Mouse (Mus musculus): ENCODE measurements at regions not wholly inside any gene's neighbourhood (a gene's known extent, or its start where the extent isn't known, plus 50 kb on each side); places are given as distances from the start of the nearest gene placed in this dataset.

GRCm38 (mm10) chr7:145093417-145094133 is 114.3 kb downstream of the 1810010D01Rik start:
- H3K9me3 ChIP-seq (ENCODE audit: control insufficient read depth, low read length), result no peaks in the 10 kb centered on the region
- H3K4me1 ChIP-seq (ENCODE audit: control insufficient read depth, insufficient read depth, low read length), result peaks cover 14% of the 10 kb centered on the region
- ATAC-seq (ENCODE audit: low FRiP score, low read depth) (no peak), DNase-seq (ENCODE audit: low spot score) (no peak)
- H3K27ac ChIP-seq (replicated peaks; ENCODE audit: low read depth, low read length), result no peak overlapping the region; the same call in 1 of the 2 replicates
- no peaks in the 10 kb centered on the region for H3K36me3 ChIP-seq (ENCODE audit: control insufficient read depth, insufficient read depth, low read length)
- no peak overlapping the region for H3K4me2 ChIP-seq (replicated peaks; ENCODE audit: low read depth, low read length, severe bottlenecking)
- H3K9ac ChIP-seq (ENCODE audit: low read depth, low read length, severe bottlenecking), result no peak overlapping the region
- no peak for TF ChIP-seq POLR2A (IDR thresholded peaks at IDR 0.05; ENCODE audit: borderline replicate concordance, extremely low read depth, insufficient read depth, insufficient read length)
- H3K4me3 ChIP-seq (replicated peaks; ENCODE audit: low read length), result no peak overlapping the region
- H3K27me3 ChIP-seq (ENCODE audit: control insufficient read depth, insufficient read depth, low read length), result no peaks in the 10 kb centered on the region
- WGBS, result 75% methylated on average over 3 of the region's 3 CpGs

DNA sequence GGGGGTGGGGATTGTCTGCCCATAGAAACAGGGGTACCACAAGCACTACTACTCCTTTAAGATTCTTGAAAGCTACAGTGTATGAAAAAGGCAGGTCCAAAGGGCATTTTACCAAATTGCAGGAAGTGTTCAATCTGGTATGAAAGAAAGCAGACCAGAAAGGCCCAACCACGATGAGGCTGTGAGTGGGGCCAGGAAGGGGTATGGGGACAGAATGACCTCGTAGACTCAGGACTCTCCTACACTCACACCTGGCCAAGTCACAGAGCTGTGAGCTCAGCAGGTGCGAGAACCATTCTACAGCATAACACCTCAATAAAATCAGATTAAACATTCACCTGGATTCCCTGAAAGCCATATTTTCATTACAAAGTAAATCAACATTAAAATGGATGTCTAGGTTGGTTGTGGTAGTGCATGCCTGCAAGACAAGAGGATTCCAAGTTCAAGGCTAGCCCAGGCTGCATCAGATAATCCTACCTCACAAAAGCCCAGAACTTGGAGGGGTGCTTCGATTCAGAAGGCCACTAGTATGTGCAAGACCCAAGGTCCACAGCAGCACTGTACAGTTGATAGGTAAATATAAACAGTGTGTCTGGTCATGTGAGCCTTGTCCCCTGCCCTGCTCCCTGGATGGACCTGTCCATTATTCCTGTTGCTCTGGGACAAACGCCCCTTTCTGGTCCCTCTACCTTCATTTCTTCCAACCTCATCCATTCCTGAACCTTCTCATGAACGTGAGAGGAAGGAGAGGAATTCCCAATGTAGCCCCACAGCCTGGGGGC is 115.3 kb downstream of the 1810010D01Rik start:
- Histone ChIP-seq H3K9ac (ENCODE audit: low read depth, low read length, severe bottlenecking) (no peak overlapping the region), H3K4me3 (replicated peaks; ENCODE audit: low read length) (no peak overlapping the region), H3K27me3 (ENCODE audit: control insufficient read depth, insufficient read depth, low read length) (no peaks in the 10 kb centered on the region), H3K36me3 (ENCODE audit: control insufficient read depth, insufficient read depth, low read length) (no peaks in the 10 kb centered on the region), H3K9me3 (ENCODE audit: control insufficient read depth, low read length) (no peaks in the 10 kb centered on the region), H3K27ac (replicated peaks; ENCODE audit: low read depth, low read length) (no peak overlapping the region), H3K4me2 (replicated peaks; ENCODE audit: low read depth, low read length, severe bottlenecking) (no peak overlapping the region), H3K4me1 (ENCODE audit: control insufficient read depth, insufficient read depth, low read length) (peaks cover 14% of the 10 kb centered on the region)
- WGBS, result 75% methylated on average over 6 of the region's 6 CpGs
- DNase-seq (ENCODE audit: low spot score) (no peak), ATAC-seq (ENCODE audit: low FRiP score, low read depth) (no peak)
- TF ChIP-seq POLR2A (IDR thresholded peaks at IDR 0.05; ENCODE audit: borderline replicate concordance, extremely low read depth, insufficient read depth, insufficient read length), result no peak

DNA sequence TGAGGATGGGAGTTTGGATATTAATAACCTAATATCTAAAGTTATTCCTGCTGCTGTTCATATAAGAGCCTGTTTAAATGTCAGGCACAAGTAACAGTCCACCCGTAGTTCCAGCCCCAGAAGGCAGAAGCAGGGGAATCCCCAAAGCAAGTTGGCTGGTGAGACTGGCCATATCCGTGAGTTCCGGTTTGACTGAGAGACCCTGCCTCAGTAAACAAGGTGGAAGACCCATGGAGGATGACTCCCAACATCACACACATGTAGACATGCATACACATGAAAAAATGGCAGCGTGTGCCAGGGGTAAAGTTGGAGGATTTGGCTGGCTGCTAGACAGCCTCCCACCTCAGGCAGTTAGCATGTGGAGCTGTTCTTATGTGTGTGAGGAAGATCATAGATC is 117.1 kb downstream of the 1810010D01Rik start:
- DNase-seq (ENCODE audit: low spot score) (no peak), ATAC-seq (ENCODE audit: low FRiP score, low read depth) (no peak)
- Histone ChIP-seq H3K4me1 (ENCODE audit: control insufficient read depth, insufficient read depth, low read length) (peaks cover 14% of the 10 kb centered on the region), H3K36me3 (ENCODE audit: control insufficient read depth, insufficient read depth, low read length) (no peaks in the 10 kb centered on the region), H3K27me3 (ENCODE audit: control insufficient read depth, insufficient read depth, low read length) (no peaks in the 10 kb centered on the region), H3K9me3 (ENCODE audit: control insufficient read depth, low read length) (no peaks in the 10 kb centered on the region), H3K4me3 (replicated peaks; ENCODE audit: low read length) (no peak overlapping the region), H3K9ac (ENCODE audit: low read depth, low read length, severe bottlenecking) (no peak overlapping the region), H3K27ac (replicated peaks; ENCODE audit: low read depth, low read length) (no peak overlapping the region), H3K4me2 (replicated peaks; ENCODE audit: low read depth, low read length, severe bottlenecking) (no peak overlapping the region)
- no peak for TF ChIP-seq POLR2A (IDR thresholded peaks at IDR 0.05; ENCODE audit: borderline replicate concordance, extremely low read depth, insufficient read depth, insufficient read length)
- WGBS, result 86% methylated on average over 4 of the region's 4 CpGs

DNA sequence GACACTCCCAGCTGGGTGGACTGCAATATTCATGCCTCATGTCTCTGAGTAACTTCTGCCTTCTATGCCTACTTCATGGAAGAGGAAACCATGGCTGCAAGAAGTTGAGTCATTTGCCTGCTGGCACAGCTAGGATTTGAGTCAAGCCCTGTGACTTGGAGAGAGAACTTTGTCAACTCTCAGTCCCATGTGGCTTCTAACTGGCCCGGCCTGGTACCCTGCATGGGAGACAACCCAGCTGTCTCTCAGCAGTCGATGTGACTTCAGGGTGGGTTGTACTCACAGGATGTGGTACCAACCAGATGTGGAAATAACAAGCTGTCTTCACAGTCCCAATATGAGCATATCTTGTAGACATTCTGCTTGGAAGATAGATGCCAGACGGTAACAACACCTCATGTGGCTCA is 118.6 kb downstream of the 1810010D01Rik start:
- ATAC-seq (ENCODE audit: low FRiP score, low read depth) (no peak), DNase-seq (ENCODE audit: low spot score) (no peak)
- H3K4me2 ChIP-seq (replicated peaks; ENCODE audit: low read depth, low read length, severe bottlenecking), result no peak overlapping the region
- no peak for TF ChIP-seq POLR2A (IDR thresholded peaks at IDR 0.05; ENCODE audit: borderline replicate concordance, extremely low read depth, insufficient read depth, insufficient read length)
- H3K36me3 ChIP-seq (ENCODE audit: control insufficient read depth, insufficient read depth, low read length), result no peaks in the 10 kb centered on the region
- no peaks in the 10 kb centered on the region for H3K9me3 ChIP-seq (ENCODE audit: control insufficient read depth, low read length)
- H3K27ac ChIP-seq (replicated peaks; ENCODE audit: low read depth, low read length), result no peak overlapping the region
- peaks cover 12% of the 10 kb centered on the region for H3K4me1 ChIP-seq (ENCODE audit: control insufficient read depth, insufficient read depth, low read length)
- H3K9ac ChIP-seq (ENCODE audit: low read depth, low read length, severe bottlenecking), result no peak overlapping the region
- H3K27me3 ChIP-seq (ENCODE audit: control insufficient read depth, insufficient read depth, low read length), result no peaks in the 10 kb centered on the region
- H3K4me3 ChIP-seq (replicated peaks; ENCODE audit: low read length), result no peak overlapping the region
- WGBS, result 81% methylated on average over 3 of the region's 3 CpGs

DNA sequence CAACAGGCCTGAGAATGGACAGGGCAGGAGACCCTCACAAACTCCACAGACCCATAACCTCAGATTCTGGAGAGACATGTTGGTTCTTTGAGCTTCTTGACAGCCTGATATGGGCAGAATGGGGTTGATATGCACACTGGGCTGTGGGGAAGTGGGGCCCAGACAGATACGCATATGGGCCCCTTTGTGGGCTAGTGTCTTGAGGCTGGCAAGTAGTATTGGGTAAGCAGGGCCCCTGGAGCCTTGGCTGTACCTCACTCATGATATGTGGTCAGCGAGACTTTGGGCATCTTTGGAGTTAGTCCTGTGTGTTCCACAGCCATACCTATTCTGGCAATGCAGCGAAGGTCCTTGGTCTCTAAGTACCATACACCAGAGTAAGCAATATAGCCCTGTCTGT is 119.3 kb downstream of the 1810010D01Rik start:
- ATAC-seq (ENCODE audit: low FRiP score, low read depth) (no peak), DNase-seq (ENCODE audit: low spot score) (no peak)
- Histone ChIP-seq H3K9ac (ENCODE audit: low read depth, low read length, severe bottlenecking) (no peak overlapping the region), H3K4me1 (ENCODE audit: control insufficient read depth, insufficient read depth, low read length) (peaks cover 5% of the 10 kb centered on the region), H3K27ac (replicated peaks; ENCODE audit: low read depth, low read length) (no peak overlapping the region), H3K4me2 (replicated peaks; ENCODE audit: low read depth, low read length, severe bottlenecking) (no peak overlapping the region), H3K27me3 (ENCODE audit: control insufficient read depth, insufficient read depth, low read length) (no peaks in the 10 kb centered on the region), H3K4me3 (replicated peaks; ENCODE audit: low read length) (no peak overlapping the region), H3K9me3 (ENCODE audit: control insufficient read depth, low read length) (no peaks in the 10 kb centered on the region), H3K36me3 (ENCODE audit: control insufficient read depth, insufficient read depth, low read length) (no peaks in the 10 kb centered on the region)
- TF ChIP-seq POLR2A (IDR thresholded peaks at IDR 0.05; ENCODE audit: borderline replicate concordance, extremely low read depth, insufficient read depth, insufficient read length), result no peak
- WGBS, result 78% methylated on average over 2 of the region's 3 CpGs
